Mouse (Mus musculus): ENCODE measurements at regions not wholly inside any gene's neighbourhood (a gene's known extent, or its start where the extent isn't known, plus 50 kb on each side); places are given as distances from the start of the nearest gene placed in this dataset.

GRCm38 (mm10) chr1:91678789-91679188 is 122.5 kb upstream of the Twist2 start:
- no peak for DNase-seq (ENCODE audit: low read depth)

- no peak for DNase-seq (ENCODE audit: low read depth)
These were observed 116.2 kb upstream of the Twist2 start for GRCm38 (mm10) chr1:91685031-91685430.

- DNase-seq (ENCODE audit: low read depth): no peak
These were observed 115.5 kb upstream of the Twist2 start for GRCm38 (mm10) chr1:91685789-91686188.

- no peak for DNase-seq (ENCODE audit: low read depth)
These were observed 109.7 kb upstream of the Twist2 start for GRCm38 (mm10) chr1:91691601-91692000.

GRCm38 (mm10) chr1:91692709-91693460 is 108.4 kb upstream of the Twist2 start:
- DNase-seq (ENCODE audit: low read depth): peak; percentile 11

GRCm38 (mm10) chr1:91697053-91697452 is 104.2 kb upstream of the Twist2 start:
- DNase-seq (ENCODE audit: low read depth): no peak

GRCm38 (mm10) chr1:91701475-91701874 is 99.8 kb upstream of the Twist2 start:
- no peak for DNase-seq (ENCODE audit: low read depth)

GRCm38 (mm10) chr1:91702021-91702420 is 99.2 kb upstream of the Twist2 start:
- no peak for DNase-seq (ENCODE audit: low read depth)

- DNase-seq (ENCODE audit: low read depth): no peak
These were observed 98.5 kb upstream of the Twist2 start for GRCm38 (mm10) chr1:91702737-91703136.

- DNase-seq (ENCODE audit: low read depth): peak; percentile 8
These were observed 95.8 kb upstream of the Twist2 start for GRCm38 (mm10) chr1:91705451-91705850.

GRCm38 (mm10) chr1:91708550-91709243 is 92.6 kb upstream of the Twist2 start:
- no peak for DNase-seq (ENCODE audit: low read depth)

- no peak for DNase-seq (ENCODE audit: low read depth)
These were observed 92.0 kb upstream of the Twist2 start for GRCm38 (mm10) chr1:91709244-91709600.

GRCm38 (mm10) chr1:91713131-91713530 is 88.1 kb upstream of the Twist2 start:
- no peak for DNase-seq (ENCODE audit: low read depth)

GRCm38 (mm10) chr1:91714266-91714665 is 87.0 kb upstream of the Twist2 start:
- no peak for DNase-seq (ENCODE audit: low read depth)

- DNase-seq (ENCODE audit: low read depth): no peak
These were observed 85.9 kb upstream of the Twist2 start for GRCm38 (mm10) chr1:91715341-91715740.

- no peak for DNase-seq (ENCODE audit: low read depth)
These were observed 85.5 kb upstream of the Twist2 start for GRCm38 (mm10) chr1:91715791-91716190.

GRCm38 (mm10) chr1:91716836-91717235 is 84.4 kb upstream of the Twist2 start:
- DNase-seq (ENCODE audit: low read depth): no peak

- DNase-seq (ENCODE audit: low read depth): no peak
These were observed 83.3 kb upstream of the Twist2 start for GRCm38 (mm10) chr1:91717961-91718360.

- DNase-seq (ENCODE audit: low read depth): no peak
These were observed 72.0 kb upstream of the Twist2 start for GRCm38 (mm10) chr1:91729246-91729645.

- no peak for DNase-seq (ENCODE audit: low read depth)
These were observed 71.0 kb upstream of the Twist2 start for GRCm38 (mm10) chr1:91730281-91730680.

GRCm38 (mm10) chr1:91731703-91732102 is 69.6 kb upstream of the Twist2 start:
- no peak for DNase-seq (ENCODE audit: low read depth)

GRCm38 (mm10) chr1:91732461-91732861 is 68.8 kb upstream of the Twist2 start:
- DNase-seq (ENCODE audit: low read depth): no peak

- no peak for DNase-seq (ENCODE audit: low read depth)
These were observed 66.5 kb upstream of the Twist2 start for GRCm38 (mm10) chr1:91734731-91735130.

GRCm38 (mm10) chr1:91735436-91735835 is 65.8 kb upstream of the Twist2 start:
- no peak for DNase-seq (ENCODE audit: low read depth)
